Mouse (Mus musculus): ENCODE measurements around the gene Ppp2r3a. TPM values are rescaled to one million over a fixed set of nuclear protein-coding genes. Genes with fewer than 3 reads are reported as not detected.

The Ppp2r3a gene
- polyA plus RNA-seq, 1 experiment from 2014 or later, result 40.2 TPM

- H3K9ac ChIP-seq (replicated peaks; ENCODE audit: low read depth, low read length), result no peak overlapping the region
- WGBS, result 57% methylated on average over 4 of the region's 4 CpGs
Observed at GRCm38 (mm10) chr9:101078579-101078978, 173.0 kb downstream of the Ppp2r3a start.

GRCm38 (mm10) chr9:101077486-101077885 lies 174.1 kb downstream of the Ppp2r3a start:
- H3K27me3 ChIP-seq (ENCODE audit: control insufficient read depth, insufficient read depth, low read length), result no peaks in the 10 kb centered on the region; the same call in 1 of the 2 replicates
- peaks cover 29% of the 10 kb centered on the region for H3K4me1 ChIP-seq (ENCODE audit: control insufficient read depth, insufficient read depth, low read length)
- no peak overlapping the region for H3K27ac ChIP-seq (ENCODE audit: low read depth, low read length)
- no peaks in the 10 kb centered on the region for H3K36me3 ChIP-seq (ENCODE audit: control insufficient read depth, insufficient read depth, low read length)
- peak overlapping the region; percentile 99 for H3K4me3 ChIP-seq (ENCODE audit: low read depth, low read length)
- no peak for ATAC-seq (ENCODE audit: low read depth)
- H3K4me2 ChIP-seq (ENCODE audit: low read depth, low read length), result peak overlapping the region; percentile 97
- H3K9me3 ChIP-seq (ENCODE audit: control insufficient read depth, low read length), result no peaks in the 10 kb centered on the region
- no peak overlapping the region for H3K9ac ChIP-seq (replicated peaks; ENCODE audit: low read depth, low read length)

More at GRCm38 (mm10) chr9:101078579-101078978, 173.0 kb downstream of the Ppp2r3a start:
- H3K27ac ChIP-seq (ENCODE audit: low read depth, low read length), result no peak overlapping the region
- no peaks in the 10 kb centered on the region; the same call in 1 of the 2 replicates for H3K27me3 ChIP-seq (ENCODE audit: control insufficient read depth, insufficient read depth, low read length)
- H3K36me3 ChIP-seq (ENCODE audit: control insufficient read depth, insufficient read depth, low read length), result no peaks in the 10 kb centered on the region
- peak overlapping the region; percentile 58 for H3K4me2 ChIP-seq (ENCODE audit: low read depth, low read length)
- no peaks in the 10 kb centered on the region for H3K9me3 ChIP-seq (ENCODE audit: control insufficient read depth, low read length)
- ATAC-seq (ENCODE audit: low read depth), result no peak
- H3K4me1 ChIP-seq (ENCODE audit: control insufficient read depth, insufficient read depth, low read length), result peaks cover 29% of the 10 kb centered on the region
- H3K4me3 ChIP-seq (ENCODE audit: low read depth, low read length), result peak overlapping the region; percentile 18; the same call in 1 of the 2 replicates

- H3K9ac ChIP-seq (replicated peaks; ENCODE audit: low read depth, low read length), result peak overlapping the region; percentile 99
- no peaks in the 10 kb centered on the region for H3K36me3 ChIP-seq (ENCODE audit: control insufficient read depth, insufficient read depth, low read length)
- H3K9me3 ChIP-seq (ENCODE audit: control insufficient read depth, low read length), result no peaks in the 10 kb centered on the region
- H3K27me3 ChIP-seq (ENCODE audit: control insufficient read depth, insufficient read depth, low read length), result no peaks in the 10 kb centered on the region; the same call in 1 of the 2 replicates
- no peak for ATAC-seq (ENCODE audit: low read depth)
- 1% methylated on average over 18 of the region's 18 CpGs for WGBS
- H3K4me3 ChIP-seq (ENCODE audit: low read depth, low read length), result peak overlapping the region; percentile 99
- H3K27ac ChIP-seq (ENCODE audit: low read depth, low read length), result no peak overlapping the region
- peak overlapping the region; percentile 97 for H3K4me2 ChIP-seq (ENCODE audit: low read depth, low read length)
- peaks cover 29% of the 10 kb centered on the region for H3K4me1 ChIP-seq (ENCODE audit: control insufficient read depth, insufficient read depth, low read length)
Observed at GRCm38 (mm10) chr9:101076095-101076875, 175.3 kb downstream of the Ppp2r3a start.

DNA sequence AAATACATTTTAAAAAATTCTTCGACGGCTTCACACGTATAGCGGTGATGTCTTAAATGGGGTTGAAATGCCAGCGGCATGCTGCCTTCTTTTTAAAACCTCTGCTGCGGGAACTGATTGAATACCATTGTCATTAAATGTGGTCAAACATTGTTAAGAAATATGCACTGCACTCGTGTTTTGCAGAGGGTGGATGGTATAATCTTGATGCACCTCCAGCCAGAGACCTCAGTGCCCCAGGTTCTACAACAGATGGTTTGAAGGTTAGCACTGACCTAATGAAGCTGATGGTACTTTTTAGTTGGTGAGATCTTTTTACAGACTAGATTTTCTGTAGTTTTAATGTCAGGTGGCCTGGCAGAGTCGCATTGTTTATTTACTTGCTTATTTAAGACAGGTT lies 175.9 kb downstream of the Ppp2r3a start:
- peak overlapping the region; percentile 97 for H3K4me2 ChIP-seq (ENCODE audit: low read depth, low read length)
- ATAC-seq (ENCODE audit: low read depth), result no peak
- under 1% methylated on average over 8 of the region's 8 CpGs for WGBS
- no peaks in the 10 kb centered on the region for H3K36me3 ChIP-seq (ENCODE audit: control insufficient read depth, insufficient read depth, low read length)
- no peak overlapping the region for H3K27ac ChIP-seq (ENCODE audit: low read depth, low read length)
- H3K4me1 ChIP-seq (ENCODE audit: control insufficient read depth, insufficient read depth, low read length), result peaks cover 29% of the 10 kb centered on the region
- peak overlapping the region; percentile 99 for H3K4me3 ChIP-seq (ENCODE audit: low read depth, low read length)
- H3K27me3 ChIP-seq (ENCODE audit: control insufficient read depth, insufficient read depth, low read length), result no peaks in the 10 kb centered on the region; the same call in 1 of the 2 replicates
- H3K9me3 ChIP-seq (ENCODE audit: control insufficient read depth, low read length), result no peaks in the 10 kb centered on the region
- H3K9ac ChIP-seq (replicated peaks; ENCODE audit: low read depth, low read length), result peak overlapping the region; percentile 99

GRCm38 (mm10) chr9:101075091-101075581 lies 176.5 kb downstream of the Ppp2r3a start:
- Histone ChIP-seq H3K4me1 (ENCODE audit: control insufficient read depth, insufficient read depth, low read length) (peaks cover 27% of the 10 kb centered on the region), H3K4me3 (ENCODE audit: low read depth, low read length) (peak overlapping the region; percentile 99), H3K9ac (replicated peaks; ENCODE audit: low read depth, low read length) (peak overlapping the region; percentile 99), H3K9me3 (ENCODE audit: control insufficient read depth, low read length) (no peaks in the 10 kb centered on the region), H3K36me3 (ENCODE audit: control insufficient read depth, insufficient read depth, low read length) (no peaks in the 10 kb centered on the region), H3K27me3 (ENCODE audit: control insufficient read depth, insufficient read depth, low read length) (no peaks in the 10 kb centered on the region; the same call in 1 of the 2 replicates), H3K27ac (ENCODE audit: low read depth, low read length) (peak overlapping the region; percentile 100), H3K4me2 (ENCODE audit: low read depth, low read length) (peak overlapping the region; percentile 97)
- ATAC-seq (ENCODE audit: low read depth), result no peak
- under 1% methylated on average over 25 of the region's 25 CpGs for WGBS

DNA sequence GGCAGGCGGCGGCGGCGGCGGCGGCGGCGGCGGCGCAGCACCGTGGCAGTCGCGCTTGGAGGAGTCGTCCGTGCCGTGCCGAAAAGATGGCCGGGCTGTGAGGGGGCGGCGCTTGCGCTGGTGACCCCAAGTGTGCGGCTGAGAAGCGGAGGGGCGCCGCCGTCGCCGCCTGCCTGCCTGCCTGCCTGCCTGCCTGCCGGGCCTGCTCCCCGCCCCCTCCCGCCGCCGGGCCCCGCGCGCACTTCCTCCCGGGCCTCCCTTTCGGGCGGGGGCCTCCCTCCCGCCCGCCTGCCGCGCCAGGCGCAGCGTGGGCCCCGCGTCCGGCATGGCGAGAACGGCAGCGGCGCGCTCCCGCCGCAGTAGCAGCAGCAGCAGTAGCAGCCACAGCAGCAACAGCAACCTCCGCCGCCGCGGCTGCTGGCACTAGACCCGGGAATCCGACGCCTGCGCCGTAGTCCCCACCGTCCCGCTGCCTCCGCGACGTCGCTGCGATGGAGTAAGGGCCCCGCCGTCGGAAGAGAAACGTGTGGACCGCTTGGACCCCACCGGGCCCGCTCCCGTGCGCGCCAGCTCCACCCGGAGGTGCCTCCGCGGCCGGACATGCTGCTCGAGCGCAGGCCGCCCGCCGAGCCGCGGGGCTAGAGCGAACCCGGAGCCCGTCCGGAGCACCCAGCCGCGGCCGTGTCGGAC lies 177.1 kb downstream of the Ppp2r3a start:
- Histone ChIP-seq H3K4me1 (ENCODE audit: control insufficient read depth, insufficient read depth, low read length) (peaks cover 21% of the 10 kb centered on the region), H3K27me3 (ENCODE audit: control insufficient read depth, insufficient read depth, low read length) (no peaks in the 10 kb centered on the region; the same call in 1 of the 2 replicates), H3K9me3 (ENCODE audit: control insufficient read depth, low read length) (no peaks in the 10 kb centered on the region), H3K4me3 (ENCODE audit: low read depth, low read length) (peak overlapping the region; percentile 99), H3K36me3 (ENCODE audit: control insufficient read depth, insufficient read depth, low read length) (no peaks in the 10 kb centered on the region), H3K9ac (replicated peaks; ENCODE audit: low read depth, low read length) (peak overlapping the region; percentile 99), H3K27ac (ENCODE audit: low read depth, low read length) (peak overlapping the region; percentile 100), H3K4me2 (ENCODE audit: low read depth, low read length) (peak overlapping the region; percentile 97)
- WGBS, result under 1% methylated on average over 53 of the region's 100 CpGs
- peak; percentile 83 for ATAC-seq (ENCODE audit: low read depth)

DNA sequence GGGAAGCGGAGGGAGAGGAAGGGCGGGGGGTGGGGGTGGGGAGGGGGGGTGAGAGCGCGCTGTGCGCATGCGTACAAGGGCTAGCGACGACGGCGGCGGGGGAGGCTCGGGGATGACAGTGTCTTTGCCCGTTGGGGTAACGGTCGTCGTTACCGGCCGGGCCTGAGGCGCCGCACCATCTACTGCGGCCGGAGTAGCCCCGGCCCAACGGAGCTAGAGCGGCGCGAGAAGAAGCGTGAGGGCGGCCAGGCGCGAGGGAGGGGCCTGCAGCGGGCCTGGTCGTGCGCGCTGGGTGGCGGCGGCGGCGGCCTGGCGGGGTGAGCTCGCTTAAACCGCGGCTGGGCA lies 177.6 kb downstream of the Ppp2r3a start, which contains the start of gene Msl2:
Gene Msl2 (plus strand): TSS at position 115 of the 345 bp plus-strand sequence.
- ATAC-seq (ENCODE audit: low read depth), result peak; percentile 78
- Histone ChIP-seq H3K4me1 (ENCODE audit: control insufficient read depth, insufficient read depth, low read length) (peaks cover 16% of the 10 kb centered on the region), H3K27me3 (ENCODE audit: control insufficient read depth, insufficient read depth, low read length) (no peaks in the 10 kb centered on the region; the same call in 1 of the 2 replicates), H3K9ac (replicated peaks; ENCODE audit: low read depth, low read length) (peak within 1 kb of the TSS; percentile 99), H3K4me3 (ENCODE audit: low read depth, low read length) (peak within 1 kb of the TSS; percentile 99), H3K36me3 (ENCODE audit: control insufficient read depth, insufficient read depth, low read length) (no peaks in the 10 kb centered on the region), H3K4me2 (ENCODE audit: low read depth, low read length) (peak within 1 kb of the TSS; percentile 97), H3K27ac (ENCODE audit: low read depth, low read length) (peak within 1 kb of the TSS; percentile 100), H3K9me3 (ENCODE audit: control insufficient read depth, low read length) (no peaks in the 10 kb centered on the region)
- 0% methylated on average over 12 of the region's 43 CpGs for WGBS

DNA sequence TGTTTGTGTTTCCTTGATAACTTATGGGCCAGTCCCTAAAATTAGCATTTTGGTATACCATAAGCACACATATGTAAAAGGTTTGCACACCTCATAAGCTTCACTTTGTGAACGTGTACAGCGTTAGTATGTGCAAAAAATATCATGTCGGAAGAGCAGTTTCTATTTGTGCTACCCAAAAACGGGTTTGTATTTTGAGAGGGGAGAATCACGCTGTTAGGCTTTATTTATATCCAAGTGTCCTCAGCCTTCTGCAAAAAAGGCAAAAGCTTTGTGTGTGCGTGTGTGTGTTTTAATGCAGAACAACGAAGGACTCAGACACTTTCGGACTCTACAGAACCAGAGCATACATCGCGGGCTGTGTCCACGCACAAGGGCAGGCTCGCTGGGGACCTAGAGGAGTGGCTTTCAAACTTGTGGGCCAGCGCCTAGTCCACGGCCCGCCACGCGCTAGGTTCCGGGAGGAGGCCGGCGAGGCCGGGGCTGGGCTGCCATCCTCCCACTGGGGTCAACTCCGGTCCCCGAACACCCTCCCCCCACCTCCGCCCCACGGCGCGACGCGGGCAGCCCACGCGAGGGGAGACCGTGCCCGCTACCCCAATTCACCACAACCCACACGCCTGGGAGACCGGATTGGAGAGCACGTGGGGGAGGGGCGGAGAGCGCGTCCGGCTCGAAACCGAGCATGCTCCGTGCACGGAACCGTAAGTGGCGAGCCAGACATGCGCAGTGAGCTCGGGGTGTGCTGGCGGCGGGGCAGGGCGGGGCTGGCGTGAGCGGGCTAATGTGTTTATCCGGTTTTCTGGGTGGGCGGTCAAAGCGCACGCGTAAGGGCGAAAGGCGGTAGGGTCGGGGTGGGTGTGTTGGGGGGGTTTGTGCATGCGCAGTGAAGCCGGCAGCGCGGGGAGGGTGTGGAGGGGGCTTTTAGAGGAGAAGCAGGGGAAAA lies 178.3 kb downstream of the Ppp2r3a start:
- Histone ChIP-seq H3K36me3 (ENCODE audit: control insufficient read depth, insufficient read depth, low read length) (no peaks in the 10 kb centered on the region), H3K27ac (ENCODE audit: low read depth, low read length) (peak overlapping the region; percentile 100), H3K9me3 (ENCODE audit: control insufficient read depth, low read length) (no peaks in the 10 kb centered on the region), H3K4me2 (ENCODE audit: low read depth, low read length) (peak overlapping the region; percentile 78), H3K9ac (replicated peaks; ENCODE audit: low read depth, low read length) (peak overlapping the region; percentile 82), H3K4me1 (ENCODE audit: control insufficient read depth, insufficient read depth, low read length) (peaks cover 9% of the 10 kb centered on the region), H3K27me3 (ENCODE audit: control insufficient read depth, insufficient read depth, low read length) (no peaks in the 10 kb centered on the region; the same call in 1 of the 2 replicates), H3K4me3 (ENCODE audit: low read depth, low read length) (peak overlapping the region; percentile 64)
- 1% methylated on average over 53 of the region's 65 CpGs for WGBS
- ATAC-seq (ENCODE audit: low read depth), result peak; percentile 93
